Mouse (Mus musculus) lung, embryonic 16.5 days (tissue): ENCODE data around the gene Thbs4. TPM values are rescaled to one million over a fixed set of nuclear protein-coding genes. Genes with fewer than 3 reads are reported as not detected.

Experiments used
- ATAC-seq: fragments of 200-750 bp; cut with Nextera tagmentation; 2 replicates; pipeline ENCODE4 v1.8.0; 2017; ENCODE audit warnings: low read depth, mild to moderate bottlenecking, moderate library complexity
- H3K27ac ChIP-seq: fragments of 300-500 bp; sonication (generic); 2 replicates; pipeline ENCODE4 v1.5.1; 2014; ENCODE audit warnings: mild to moderate bottlenecking, control low read depth, low read length
- H3K27me3 ChIP-seq: fragments of 300-500 bp; sonication (generic); 2 replicates; pipeline ENCODE4 v1.6.1; 2014; ENCODE audit warnings: low read depth, low read length, mixed read lengths; ENCODE audit not compliant: control insufficient read depth, insufficient read depth
- H3K36me3 ChIP-seq: fragments of 300-500 bp; sonication (generic); 2 replicates; pipeline ENCODE4 v1.6.1; 2014; ENCODE audit warnings: low read length; ENCODE audit not compliant: control insufficient read depth, insufficient read depth
- H3K4me1 ChIP-seq: fragments of 300-500 bp; sonication (generic); replicated peaks from 2 replicates; pipeline ENCODE4 v1.6.1; 2014; ENCODE audit warnings: low read length, mixed read lengths; ENCODE audit not compliant: control insufficient read depth, insufficient read depth
- H3K4me2 ChIP-seq: fragments of 300-500 bp; sonication (generic); 2 replicates; pipeline ENCODE4 v1.6.1; 2014; ENCODE audit warnings: low read depth, low read length, control low read depth
- H3K4me3 ChIP-seq: fragments of 300-500 bp; sonication (generic); 2 replicates; pipeline ENCODE4 v1.5.1; 2014; ENCODE audit warnings: mild to moderate bottlenecking, low read length, control low read depth
- H3K9ac ChIP-seq: fragments of 300-500 bp; sonication (generic); 2 replicates; pipeline ENCODE4 v1.6.1; 2014; ENCODE audit warnings: low read length, control low read depth
- H3K9me3 ChIP-seq: fragments of 300-500 bp; sonication (generic); 2 replicates; pipeline ENCODE4 v1.6.1; 2016; ENCODE audit warnings: low read length; ENCODE audit not compliant: control insufficient read depth
- WGBS: fragments of 180-500 bp; shearing (Covaris S2); extraction: QIAGEN DNeasy Blood & Tissue Kit; methylation state at CpG from one replicate; pipeline ENCODE4 v1.1.7; 2014; 5-methylcytosine and 5-hydroxymethylcytosine counted together
- polyA plus RNA-seq: library from polyadenylated mRNA; unstranded; fragments of >200 nt; fragmentation: Nextera tagmentation; extraction: Ambion mirVana; gene quantifications from 2 replicates; pipeline ENCODE4 v1.2.1, GENCODE M21; 2015

Thbs4 gene
- polyA plus RNA-seq, 1 experiment from 2014 or later, result 4.4 TPM

- H3K9ac ChIP-seq, result no peak overlapping the region
- 56% methylated on average over 5 of the region's 5 CpGs for WGBS
Observed at GRCm38 (mm10) chr13:92702035-92702434, 92.6 kb downstream of the Thbs4 start.

More at GRCm38 (mm10) chr13:92702035-92702434, 92.6 kb downstream of the Thbs4 start:
- Histone ChIP-seq H3K36me3 (peaks cover 9% of the 10 kb centered on the region), H3K9me3 (no peaks in the 10 kb centered on the region), H3K27ac (no peak overlapping the region), H3K4me2 (no peak overlapping the region), H3K27me3 (no peaks in the 10 kb centered on the region), H3K4me3 (no peak overlapping the region), H3K4me1 (peaks cover 21% of the 10 kb centered on the region)
- ATAC-seq, result no peak

Other genes starting within 250 kb of the Thbs4 start
- not detected in 2 replicates for gene Spz1, start 218.6 kb downstream of the Thbs4 start, polyA plus RNA-seq
- gene Serinc5, start 183.7 kb downstream of the Thbs4 start, polyA plus RNA-seq, result 33.2 and 34.2 TPM in 2 replicates
- gene Mtx3, start 49.9 kb upstream of the Thbs4 start, polyA plus RNA-seq, result 2.5 and 3.0 TPM in 2 replicates